Mouse (Mus musculus): ENCODE measurements at regions not wholly inside any gene's neighbourhood (a gene's known extent, or its start where the extent isn't known, plus 50 kb on each side); places are given as distances from the start of the nearest gene placed in this dataset.

GRCm38 (mm10) chr5:112050046-112050782, 202.1 kb downstream of the Cryba4 start:
- TF ChIP-seq EP300 (IDR thresholded peaks at IDR 0.05), result no peak
- no peak for TF ChIP-seq CTCF (IDR thresholded peaks at IDR 0.05)
